Mouse (Mus musculus) midbrain, embryonic 13.5 days (tissue): ENCODE results near the gene Col24a1. TPM values are rescaled to one million over a fixed set of nuclear protein-coding genes. Genes with fewer than 3 reads are reported as not detected.

Experiments used
- ATAC-seq: fragments of 200-750 bp; cut with Nextera tagmentation; 2 replicates; pipeline ENCODE4 v1.8.0; 2017; ENCODE audit warnings: mild to moderate bottlenecking, moderate TSS enrichment, moderate library complexity
- H3K27ac ChIP-seq: fragments of 300-500 bp; sonication (generic); 2 replicates; pipeline ENCODE4 v1.5.1; 2015; ENCODE audit warnings: inconsistent platforms, mild to moderate bottlenecking, moderate library complexity
- H3K27me3 ChIP-seq: fragments of 300-500 bp; sonication (generic); 2 replicates; pipeline ENCODE4 v1.6.1; 2015; ENCODE audit warnings: mild to moderate bottlenecking, inconsistent platforms
- H3K36me3 ChIP-seq: fragments of 300-500 bp; sonication (generic); 2 replicates; pipeline ENCODE4 v1.6.1; 2015; ENCODE audit warnings: mild to moderate bottlenecking, inconsistent platforms
- H3K4me1 ChIP-seq: fragments of 300-500 bp; sonication (generic); replicated peaks from 2 replicates; pipeline ENCODE4 v1.6.1; 2015; ENCODE audit warnings: inconsistent platforms
- H3K4me2 ChIP-seq: fragments of 300-500 bp; sonication (generic); replicated peaks from 2 replicates; pipeline ENCODE4 v1.6.1; 2015; ENCODE audit warnings: moderate library complexity, mild to moderate bottlenecking, inconsistent platforms
- H3K4me3 ChIP-seq: fragments of 300-500 bp; sonication (generic); replicated peaks from 2 replicates; pipeline ENCODE4 v1.5.1; 2015; ENCODE audit warnings: mild to moderate bottlenecking, inconsistent platforms
- H3K9ac ChIP-seq: fragments of 300-500 bp; sonication (generic); replicated peaks from 2 replicates; pipeline ENCODE4 v1.6.1; 2015; ENCODE audit warnings: mild to moderate bottlenecking, inconsistent platforms
- H3K9me3 ChIP-seq: fragments of 300-500 bp; sonication (generic); 2 replicates; pipeline ENCODE4 v1.6.1; 2016; ENCODE audit warnings: mild to moderate bottlenecking, inconsistent platforms
- WGBS: fragments of 180-500 bp; shearing (Covaris S2); methylation state at CpG from one replicate; pipeline ENCODE4 v1.1.7; 2015; 5-methylcytosine and 5-hydroxymethylcytosine counted together
- polyA plus RNA-seq: library from polyadenylated mRNA; unstranded; fragments of >200 nt; fragmentation: Nextera tagmentation; extraction: Ambion mirVana; gene quantifications from 2 replicates; pipeline ENCODE4 v1.2.1, GENCODE M21; 2015

Gene Col24a1
- polyA plus RNA-seq, 1 experiment from 2014 or later = 0.26 TPM

DNA sequence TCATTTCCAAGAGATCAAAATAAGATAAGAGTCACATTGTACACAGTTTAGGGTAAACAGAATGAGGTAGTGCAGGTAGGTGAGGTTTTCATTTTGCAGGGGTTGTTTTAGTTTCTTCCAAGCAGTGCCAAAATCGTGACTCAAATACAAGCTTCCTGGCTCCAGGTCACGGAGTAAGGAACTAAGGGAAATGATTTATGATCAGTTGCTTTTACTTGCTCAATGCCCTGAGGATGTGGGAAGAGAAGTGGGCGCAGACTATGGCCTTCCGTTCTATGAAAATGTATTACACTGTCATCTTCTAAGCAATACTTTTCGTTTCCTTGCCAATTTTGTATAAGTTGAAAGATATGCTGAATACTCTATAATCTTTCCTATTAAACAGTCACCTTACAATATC lies 13.0 kb downstream of the Col24a1 start:
- Histone ChIP-seq H3K27ac (no peak overlapping the region), H3K4me3 (no peak overlapping the region), H3K36me3 (no peaks in the 10 kb centered on the region), H3K9me3 (no peaks in the 10 kb centered on the region), H3K4me2 (no peak overlapping the region), H3K9ac (no peak overlapping the region), H3K4me1 (no peaks in the 10 kb centered on the region), H3K27me3 (no peaks in the 10 kb centered on the region)
- 94% methylated on average over 5 of the region's 5 CpGs for WGBS
- no peak for ATAC-seq

- WGBS = 92% methylated on average over 3 of the region's 3 CpGs
Observed at GRCm38 (mm10) chr3:145307209-145307608, 14.9 kb downstream of the Col24a1 start.

GRCm38 (mm10) chr3:145320587-145321274 lies 28.5 kb downstream of the Col24a1 start:
- 56% methylated on average over 14 of the region's 14 CpGs for WGBS
- ATAC-seq = no peak

More at GRCm38 (mm10) chr3:145307209-145307608, 14.9 kb downstream of the Col24a1 start:
- no peaks in the 10 kb centered on the region for H3K4me1 ChIP-seq
- no peaks in the 10 kb centered on the region for H3K9me3 ChIP-seq
- H3K27ac ChIP-seq = no peak overlapping the region
- H3K9ac ChIP-seq = no peak overlapping the region
- H3K4me3 ChIP-seq = no peak overlapping the region
- H3K27me3 ChIP-seq = no peaks in the 10 kb centered on the region
- no peak overlapping the region for H3K4me2 ChIP-seq
- no peak for ATAC-seq
- no peaks in the 10 kb centered on the region for H3K36me3 ChIP-seq

GRCm38 (mm10) chr3:145325402-145325801 lies 33.1 kb downstream of the Col24a1 start:
- WGBS = 91% methylated on average over 3 of the region's 3 CpGs
- Histone ChIP-seq H3K36me3 (no peaks in the 10 kb centered on the region), H3K4me2 (no peak overlapping the region), H3K9ac (no peak overlapping the region), H3K4me3 (no peak overlapping the region), H3K27ac (no peak overlapping the region), H3K27me3 (no peaks in the 10 kb centered on the region), H3K4me1 (0 out of 2 replicates have a peak, but pooled peaks cover 4% of the 10 kb centered on the region), H3K9me3 (no peaks in the 10 kb centered on the region)
- no peak for ATAC-seq

More at GRCm38 (mm10) chr3:145320587-145321274, 28.5 kb downstream of the Col24a1 start:
- H3K27ac ChIP-seq = no peak overlapping the region
- no peak overlapping the region for H3K4me3 ChIP-seq
- no peaks in the 10 kb centered on the region for H3K9me3 ChIP-seq
- H3K9ac ChIP-seq = 0 out of 2 replicates have a peak overlapping the region, but pooled peaks have one; percentile 16
- 0 out of 2 replicates have a peak, but pooled peaks cover 4% of the 10 kb centered on the region for H3K4me1 ChIP-seq
- no peaks in the 10 kb centered on the region for H3K36me3 ChIP-seq
- no peak overlapping the region for H3K4me2 ChIP-seq
- H3K27me3 ChIP-seq = no peaks in the 10 kb centered on the region

DNA sequence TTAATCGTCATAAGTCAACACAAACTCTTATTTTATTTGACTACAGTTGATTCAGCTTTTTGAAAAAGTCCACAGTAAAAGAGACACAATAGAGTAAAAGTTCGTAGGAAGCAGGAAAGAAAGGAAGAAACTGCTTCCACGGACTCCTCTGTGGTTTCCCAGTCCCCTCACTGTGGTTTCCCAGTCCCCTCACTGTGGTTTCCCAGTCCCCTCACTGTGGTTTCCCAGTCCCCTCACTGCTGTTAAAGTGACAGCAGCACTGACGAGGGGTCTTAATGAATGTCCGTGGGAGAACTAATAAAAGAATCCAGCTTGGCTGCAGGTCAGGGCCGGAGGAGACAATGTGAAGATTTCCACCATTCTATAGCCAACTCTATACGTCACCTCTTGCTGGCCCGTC lies 39.4 kb downstream of the Col24a1 start:
- Histone ChIP-seq H3K27ac (no peak overlapping the region), H3K4me2 (no peak overlapping the region), H3K4me3 (no peak overlapping the region), H3K4me1 (no peaks in the 10 kb centered on the region), H3K9ac (no peak overlapping the region), H3K36me3 (no peaks in the 10 kb centered on the region), H3K27me3 (no peaks in the 10 kb centered on the region), H3K9me3 (no peaks in the 10 kb centered on the region)
- WGBS = 76% methylated on average over 8 of the region's 8 CpGs
- no peak for ATAC-seq

DNA sequence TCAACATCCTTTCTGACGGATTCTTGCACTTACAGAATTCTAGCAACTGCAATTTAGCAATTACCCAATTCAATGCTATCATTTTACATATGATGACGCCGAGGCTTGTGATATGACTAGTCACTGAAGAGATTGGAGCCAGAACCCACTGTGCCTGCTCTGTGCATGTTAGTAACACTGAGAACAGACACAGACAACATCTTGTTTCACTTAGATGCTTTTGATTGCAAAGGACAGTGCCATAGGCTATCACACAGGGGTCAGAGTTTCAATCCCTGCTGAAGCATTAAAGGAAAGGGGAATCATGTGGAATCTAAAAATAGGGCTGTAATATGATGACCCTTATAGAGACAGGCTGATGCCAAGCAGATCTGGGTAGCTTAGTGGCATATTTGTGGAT lies 41.8 kb downstream of the Col24a1 start:
- WGBS = 88% methylated on average over 3 of the region's 3 CpGs
- Histone ChIP-seq H3K36me3 (no peaks in the 10 kb centered on the region), H3K27ac (no peak overlapping the region), H3K4me1 (no peaks in the 10 kb centered on the region; the same call in 1 of the 2 replicates), H3K9ac (no peak overlapping the region), H3K4me2 (no peak overlapping the region), H3K4me3 (no peak overlapping the region), H3K9me3 (no peaks in the 10 kb centered on the region), H3K27me3 (no peaks in the 10 kb centered on the region)
- ATAC-seq = no peak

DNA sequence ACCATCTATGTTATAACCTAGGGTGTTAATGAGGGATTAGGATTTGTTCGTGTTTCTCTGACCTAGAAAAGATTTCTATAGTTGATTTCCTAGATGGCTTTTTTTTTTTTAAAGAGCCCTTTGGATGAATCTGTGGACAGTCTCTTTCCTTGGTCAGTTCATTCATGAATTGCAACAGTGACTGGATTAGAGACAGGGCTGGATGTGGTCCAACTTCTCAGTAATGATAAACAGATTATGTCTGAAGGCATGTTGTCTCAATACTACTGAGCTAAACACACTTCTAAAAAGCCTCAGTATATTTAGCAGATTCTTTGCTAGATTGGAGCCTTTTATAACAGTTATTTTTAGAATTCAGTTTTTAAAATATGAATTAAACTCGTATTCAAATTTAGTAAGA lies 44.9 kb downstream of the Col24a1 start:
- no peak overlapping the region for H3K9ac ChIP-seq

DNA sequence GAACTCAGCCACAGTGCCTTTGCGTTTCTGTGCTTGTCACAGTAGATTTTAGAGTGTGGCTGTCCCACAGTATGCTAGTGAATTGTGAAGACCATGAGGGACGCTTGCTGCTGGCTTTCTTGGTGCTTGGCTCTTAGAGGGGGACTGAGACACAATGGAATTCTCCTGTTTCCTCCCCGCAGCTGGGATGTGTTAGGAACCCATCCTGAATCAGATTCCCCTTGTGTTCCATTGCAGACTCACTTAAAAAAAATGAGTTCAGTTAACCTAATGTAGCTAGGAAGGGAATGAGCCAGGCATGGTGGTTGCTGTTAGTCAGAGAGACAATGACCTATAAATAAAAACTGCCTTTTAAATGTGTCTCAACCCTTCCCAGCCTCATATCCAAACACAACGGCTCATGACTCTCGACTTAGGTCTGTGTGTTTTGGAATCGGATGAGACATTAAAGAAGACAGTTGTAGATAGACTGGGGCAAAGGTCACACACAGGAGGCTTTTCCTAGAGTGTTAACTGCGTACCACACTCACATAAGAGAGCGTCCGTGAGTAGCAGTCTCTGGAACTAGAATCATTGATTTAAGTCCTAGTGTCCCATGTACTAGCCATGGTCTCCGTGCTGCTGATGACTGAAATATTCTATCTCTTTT lies 47.7 kb downstream of the Col24a1 start:
- Histone ChIP-seq H3K27me3 (no peaks in the 10 kb centered on the region), H3K4me3 (no peak overlapping the region), H3K9me3 (no peaks in the 10 kb centered on the region), H3K4me2 (no peak overlapping the region), H3K4me1 (no peaks in the 10 kb centered on the region; the same call in 1 of the 2 replicates), H3K36me3 (no peaks in the 10 kb centered on the region), H3K9ac (no peak overlapping the region), H3K27ac (no peak overlapping the region)
- WGBS = 90% methylated on average over 10 of the region's 10 CpGs
- no peak for ATAC-seq

More for the DNA sequence above, 44.9 kb downstream of the Col24a1 start:
- Histone ChIP-seq H3K36me3 (no peaks in the 10 kb centered on the region), H3K4me2 (no peak overlapping the region), H3K9me3 (no peaks in the 10 kb centered on the region), H3K4me1 (no peaks in the 10 kb centered on the region; the same call in 1 of the 2 replicates), H3K27ac (no peak overlapping the region), H3K4me3 (no peak overlapping the region), H3K27me3 (no peaks in the 10 kb centered on the region)
- ATAC-seq = no peak
- 62% methylated on average over 2 of the region's 2 CpGs for WGBS

DNA sequence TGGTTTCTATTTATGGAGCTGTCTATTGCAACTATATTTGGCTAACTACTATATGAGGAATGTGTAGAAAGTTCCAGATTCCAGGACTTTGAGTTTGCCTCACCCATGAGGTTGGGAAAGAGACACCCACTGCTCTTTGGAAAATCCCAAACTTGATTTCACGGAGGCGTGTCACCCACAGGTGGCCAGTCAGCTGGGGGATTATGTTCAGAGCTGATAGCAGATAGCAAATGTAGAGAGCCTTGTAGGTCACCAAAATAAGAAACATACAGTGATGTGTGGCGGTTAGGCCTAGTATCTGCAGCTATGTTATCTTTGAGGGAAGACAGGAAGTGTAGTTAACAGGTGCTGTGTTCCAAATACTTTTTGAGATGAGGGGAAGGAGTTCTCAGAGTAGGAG lies 56.4 kb downstream of the Col24a1 start:
- WGBS = 93% methylated on average over 3 of the region's 3 CpGs

GRCm38 (mm10) chr3:145353951-145354350 lies 61.7 kb downstream of the Col24a1 start:
- no peak overlapping the region for H3K4me2 ChIP-seq
- no peak for ATAC-seq
- H3K27me3 ChIP-seq = no peaks in the 10 kb centered on the region
- H3K9me3 ChIP-seq = no peaks in the 10 kb centered on the region
- H3K9ac ChIP-seq = no peak overlapping the region
- no peak overlapping the region for H3K27ac ChIP-seq
- no peaks in the 10 kb centered on the region for H3K36me3 ChIP-seq
- H3K4me1 ChIP-seq = no peaks in the 10 kb centered on the region
- H3K4me3 ChIP-seq = no peak overlapping the region
- WGBS = 93% methylated on average over 3 of the region's 3 CpGs

More for the DNA sequence above, 56.4 kb downstream of the Col24a1 start:
- Histone ChIP-seq H3K9ac (no peak overlapping the region), H3K27me3 (no peaks in the 10 kb centered on the region), H3K4me2 (no peak overlapping the region), H3K27ac (no peak overlapping the region), H3K36me3 (no peaks in the 10 kb centered on the region), H3K9me3 (no peaks in the 10 kb centered on the region), H3K4me3 (no peak overlapping the region), H3K4me1 (no peaks in the 10 kb centered on the region)
- ATAC-seq = no peak

DNA sequence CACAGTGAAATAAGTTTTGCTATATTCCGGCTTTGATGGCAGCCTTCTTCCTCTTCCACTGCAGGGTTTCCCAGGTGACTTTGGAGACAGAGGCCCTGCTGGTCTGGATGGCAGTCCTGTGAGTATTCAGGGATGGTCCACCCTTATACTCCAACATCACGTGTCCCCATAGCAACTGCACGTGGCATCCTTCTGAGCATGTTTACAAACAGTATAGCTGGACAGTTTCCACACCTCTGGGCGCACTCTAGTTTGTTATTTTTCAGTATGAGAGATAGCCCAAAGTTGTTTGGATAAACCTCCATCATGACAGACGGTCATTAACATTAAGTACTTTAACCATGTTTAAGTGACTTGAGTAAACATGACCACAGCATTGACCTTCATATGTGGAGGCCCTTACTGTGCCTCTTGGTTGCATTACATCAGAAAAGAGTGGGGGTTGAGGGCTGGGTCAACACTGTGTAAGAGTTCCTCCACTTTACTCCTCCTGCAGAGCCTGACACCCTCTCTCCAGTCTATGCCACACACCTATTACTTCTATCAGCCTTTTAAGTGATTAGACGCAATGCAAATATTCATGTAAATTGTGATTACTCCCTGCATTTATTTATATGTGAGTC lies 64.7 kb downstream of the Col24a1 start:
- H3K9ac ChIP-seq = no peak overlapping the region
- H3K36me3 ChIP-seq = no peaks in the 10 kb centered on the region
- no peak overlapping the region for H3K4me2 ChIP-seq
- no peak for ATAC-seq
- no peaks in the 10 kb centered on the region for H3K4me1 ChIP-seq
- H3K9me3 ChIP-seq = no peaks in the 10 kb centered on the region
- no peak overlapping the region for H3K27ac ChIP-seq
- H3K4me3 ChIP-seq = no peak overlapping the region
- 92% methylated on average over 6 of the region's 6 CpGs for WGBS
- H3K27me3 ChIP-seq = no peaks in the 10 kb centered on the region

- H3K4me2 ChIP-seq = no peak overlapping the region
- no peaks in the 10 kb centered on the region for H3K9me3 ChIP-seq
- no peak overlapping the region for H3K27ac ChIP-seq
- no peaks in the 10 kb centered on the region for H3K4me1 ChIP-seq
- H3K27me3 ChIP-seq = no peaks in the 10 kb centered on the region
- no peaks in the 10 kb centered on the region for H3K36me3 ChIP-seq
- WGBS = 46% methylated on average over 3 of the region's 3 CpGs
- no peak overlapping the region for H3K4me3 ChIP-seq
- H3K9ac ChIP-seq = no peak overlapping the region
- no peak for ATAC-seq
Observed at GRCm38 (mm10) chr3:145365227-145365626, 73.0 kb downstream of the Col24a1 start.
